Mouse (Mus musculus): ENCODE measurements around the gene Zfp526. TPM values are rescaled to one million over a fixed set of nuclear protein-coding genes. Genes with fewer than 3 reads are reported as not detected.

Gene Zfp526
- polyA plus RNA-seq, 1 experiment, result 5.4 TPM

DNA sequence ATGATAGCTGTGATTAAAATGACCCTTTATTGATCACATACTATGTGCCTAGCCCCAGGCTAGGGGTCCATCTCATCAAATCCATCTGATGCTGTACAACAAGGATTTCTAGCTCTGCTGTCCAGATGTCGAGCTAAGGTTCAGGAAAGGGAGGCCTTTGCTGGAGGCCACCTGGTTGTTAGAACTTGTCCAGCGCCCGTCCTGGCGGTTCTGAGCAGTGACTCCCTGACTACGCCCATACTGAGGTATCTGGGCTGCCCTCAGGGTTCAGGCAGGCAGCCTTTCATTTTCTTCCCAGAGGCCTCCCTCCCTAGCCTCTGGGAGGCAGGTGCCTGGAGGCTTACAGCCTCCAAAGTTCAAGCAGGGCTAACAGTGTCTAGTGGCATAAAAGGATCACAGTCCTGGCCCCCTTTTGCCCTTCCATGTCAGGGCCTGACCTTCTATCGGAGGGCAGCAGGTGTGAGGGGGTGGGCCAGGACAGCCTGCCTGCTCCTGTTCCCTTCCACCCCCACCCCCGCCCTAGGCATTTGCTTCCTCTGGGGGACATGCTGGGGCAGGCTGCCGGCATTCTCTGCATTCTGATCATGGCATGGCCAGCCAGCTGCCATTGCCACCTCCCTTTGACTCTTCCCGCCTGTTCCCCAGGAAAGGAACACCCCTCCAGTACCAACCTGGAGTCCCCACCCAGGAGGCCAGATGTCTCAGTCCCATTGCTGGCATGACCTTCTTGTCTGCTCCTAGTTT, 54.5 kb downstream of the Zfp526 start:
- H3K27me3 ChIP-seq (ENCODE audit: control insufficient read depth, insufficient read depth, insufficient read length), result no peaks in the 10 kb centered on the region
- no peak overlapping the region for H3K4me3 ChIP-seq (ENCODE audit: insufficient read depth, poor library complexity, severe bottlenecking)
- peaks cover 5% of the 10 kb centered on the region for H3K79me2 ChIP-seq (ENCODE audit: control insufficient read depth, insufficient read depth)
- H3K36me3 ChIP-seq (ENCODE audit: control insufficient read depth, insufficient read depth), result no peaks in the 10 kb centered on the region
- H3ac ChIP-seq (ENCODE audit: control insufficient read depth, insufficient read length, low read depth), result no peak overlapping the region
- no peak for TF ChIP-seq USF1 (IDR thresholded peaks at IDR 0.05; ENCODE audit: low read depth)
- no peak for TF ChIP-seq CTCF (IDR thresholded peaks at IDR 0.05; ENCODE audit: control insufficient read depth, insufficient read depth, insufficient read length)
- no peak for TF ChIP-seq FOSL1 (IDR thresholded peaks at IDR 0.05; ENCODE audit: insufficient read depth, low read length, poor library complexity, severe bottlenecking)
- no peak for TF ChIP-seq CEBPB (IDR thresholded peaks at IDR 0.05; ENCODE audit: low read depth)
- no peak for TF ChIP-seq MYOD1 (IDR thresholded peaks at IDR 0.05; ENCODE audit: control insufficient read depth, insufficient read length, low read depth)
- TF ChIP-seq MAX (IDR thresholded peaks at IDR 0.05), result no peak
- no peak for TF ChIP-seq MYOG (IDR thresholded peaks at IDR 0.05; ENCODE audit: control insufficient read depth, extremely low read depth, insufficient read length)
- no peaks in the 10 kb centered on the region for H3K79me3 ChIP-seq (ENCODE audit: low read depth)

Small RNA genes lying within 50 kb of the gene (microRNA-seq; reads per million reads assigned to microRNA genes)
- gene Mir7048 (ENCODE audit: borderline microRNAs expressed), result not detected

Other genes with a start within 250 kb of the Zfp526 start
- 208 TPM for gene Rabac1, start 248.7 kb upstream of the Zfp526 start, polyA plus RNA-seq (2012; fragmentation: generic; extraction: Trizol)
- gene Atp1a3, start 215.5 kb upstream of the Zfp526 start, polyA plus RNA-seq (2012; fragmentation: generic; extraction: Trizol), result 0.22 TPM
- gene Grik5, start 149.1 kb upstream of the Zfp526 start, polyA plus RNA-seq (2012; fragmentation: generic; extraction: Trizol), result 9.8 TPM
- gene Zfp574, start 148.9 kb upstream of the Zfp526 start, polyA plus RNA-seq (2012; fragmentation: generic; extraction: Trizol), result 15.5 TPM
- gene Pou2f2, start 41.7 kb upstream of the Zfp526 start, polyA plus RNA-seq (2012; fragmentation: generic; extraction: Trizol), result 0.02 TPM
- 5.3 TPM for gene Dedd2, start 810 bp upstream of the Zfp526 start, polyA plus RNA-seq (2012; fragmentation: generic; extraction: Trizol)
- 87.3 TPM for gene Gsk3a, start 16.4 kb downstream of the Zfp526 start, polyA plus RNA-seq (2012; fragmentation: generic; extraction: Trizol)
- gene Erf, start 29.3 kb downstream of the Zfp526 start, polyA plus RNA-seq (2012; fragmentation: generic; extraction: Trizol), result 61.8 TPM
- gene Cic, start 46.3 kb downstream of the Zfp526 start, polyA plus RNA-seq (2012; fragmentation: generic; extraction: Trizol), result 79.5 TPM
- 90.8 TPM for gene Pafah1b3, start 76.6 kb downstream of the Zfp526 start, polyA plus RNA-seq (2012; fragmentation: generic; extraction: Trizol)
- gene Prr19, start 80.0 kb downstream of the Zfp526 start, polyA plus RNA-seq (2012; fragmentation: generic; extraction: Trizol), result not detected
- gene Tmem145, start 84.7 kb downstream of the Zfp526 start, polyA plus RNA-seq (2012; fragmentation: generic; extraction: Trizol), result 0.13 TPM
- gene Megf8, start 95.7 kb downstream of the Zfp526 start, polyA plus RNA-seq (2012; fragmentation: generic; extraction: Trizol), result 31.9 TPM
- gene Cnfn, start 148.3 kb downstream of the Zfp526 start, polyA plus RNA-seq (2012; fragmentation: generic; extraction: Trizol), result 0.08 TPM
- gene Lipe, start 177.3 kb downstream of the Zfp526 start, polyA plus RNA-seq (2012; fragmentation: generic; extraction: Trizol), result 3.0 TPM
- not detected for gene Cxcl17, start 191.5 kb downstream of the Zfp526 start, polyA plus RNA-seq (2012; fragmentation: generic; extraction: Trizol)